Mouse (Mus musculus) embryonic fibroblast, embryonic 13.5 days (primary cell): Measurements from ENCODE around the gene Ap2a2.

Experiments used
- CTCF ChIP-seq: IDR thresholded peaks from 2 replicates; pipeline ENCODE4 v1.5.1; 2011; ENCODE audit warnings: mild to moderate bottlenecking, control low read depth, low read length, moderate library complexity, borderline replicate concordance; ENCODE audit not compliant: insufficient read depth
- POLR2A ChIP-seq: IDR thresholded peaks from 2 replicates; pipeline ENCODE4 v1.6.1; 2011; ENCODE audit warnings: low read depth, mild to moderate bottlenecking, control low read depth, low read length, moderate library complexity

GRCm38 (mm10) chr7:141624214-141624613 is 62.2 kb downstream of the Ap2a2 start:
- TF ChIP-seq CTCF (no peak), POLR2A (no peak)
